In genomic region chr4:63557124-63558059, GRCm38 (mm10) we compare ENCODE assay signal across 8 mouse cellular contexts. TPM values are rescaled to one million over a fixed set of nuclear protein-coding genes. Genes with fewer than 3 reads are reported as not detected.
A peak's percentile ranks its signal among the peaks of the same experiment; 100 is the strongest.
DNase-seq lines count a peak whose midpoint lies in the region; ATAC-seq and TF ChIP-seq lines count a peak whose summit lies in the region.

No protein-coding gene starts in this region.

- peak overlapping the region; percentile 84 for H3K27ac ChIP-seq in brown adipose tissue, adult 24 weeks (replicated peaks; ENCODE audit: low read depth, low read length)
- H3K27ac ChIP-seq in hindbrain, postnatal 0 days = no peak overlapping the region
- peak overlapping the region; percentile 15; the same call in 1 of the 2 replicates for H3K27ac ChIP-seq in liver, embryonic 13.5 days
- peak overlapping the region; percentile 6; the same call in 1 of the 2 replicates for H3K27ac ChIP-seq in stomach, embryonic 15.5 days

- TF ChIP-seq POLR2A in lung, adult 2 months (IDR thresholded peaks at IDR 0.05; ENCODE audit: borderline replicate concordance, extremely low read depth, low read depth, low read length) = peak; percentile 39; the same call in 1 of the 2 replicates

- no peaks in the 10 kb centered on the region for H3K9me3 ChIP-seq in hindbrain, postnatal 0 days (ENCODE audit: low read length)
- H3K9me3 ChIP-seq in liver, embryonic 13.5 days (replicated peaks) = no peaks in the 10 kb centered on the region
- H3K9me3 ChIP-seq in stomach, embryonic 15.5 days = no peaks in the 10 kb centered on the region

- no peak for DNase-seq in lung, adult 2 months
- DNase-seq in lung, postnatal 25 days (ENCODE audit: low spot score) = no peak
- no peak for DNase-seq in hindbrain, postnatal 0 days (ENCODE audit: low spot score)
- no peak for DNase-seq in liver, embryonic 13.5 days
- no peak for DNase-seq in cerebellum, postnatal 10 days
- no peak for DNase-seq in ovary, postnatal 14 days (ENCODE audit: low spot score)

- peak overlapping the region; percentile 93 for H3K4me2 ChIP-seq in hindbrain, postnatal 0 days (ENCODE audit: low read depth, low read length)
- H3K4me2 ChIP-seq in liver, embryonic 13.5 days = peak overlapping the region; percentile 85
- H3K4me2 ChIP-seq in stomach, embryonic 15.5 days = peak overlapping the region; percentile 87

- peaks cover 14% of the 10 kb centered on the region for H3K4me1 ChIP-seq in lung, adult 2 months (ENCODE audit: control insufficient read depth, insufficient read depth, low read length)
- peaks cover 15% of the 10 kb centered on the region for H3K4me1 ChIP-seq in brown adipose tissue, adult 24 weeks (ENCODE audit: control insufficient read depth, insufficient read depth, insufficient read length, low read length)
- H3K4me1 ChIP-seq in hindbrain, postnatal 0 days (ENCODE audit: insufficient read depth, low read length) = no peaks in the 10 kb centered on the region; the same call in 1 of the 2 replicates
- peaks cover 72% of the 10 kb centered on the region for H3K4me1 ChIP-seq in liver, embryonic 13.5 days (replicated peaks)
- peaks cover 39% of the 10 kb centered on the region for H3K4me1 ChIP-seq in stomach, embryonic 15.5 days

- H3K4me3 ChIP-seq in lung, adult 2 months (replicated peaks; ENCODE audit: extremely low read depth, low read depth, low read length) = no peak overlapping the region
- no peak overlapping the region; the same call in 1 of the 2 replicates for H3K4me3 ChIP-seq in brown adipose tissue, adult 24 weeks (ENCODE audit: insufficient read depth, low read depth, low read length)
- H3K4me3 ChIP-seq in hindbrain, postnatal 0 days (ENCODE audit: low read length) = no peak overlapping the region
- H3K4me3 ChIP-seq in liver, embryonic 13.5 days (replicated peaks) = peak overlapping the region; percentile 74
- peak overlapping the region; percentile 75; the same call in 1 of the 2 replicates for H3K4me3 ChIP-seq in stomach, embryonic 15.5 days (replicated peaks)

- 47% methylated on average over 16 of the region's 16 CpGs for WGBS in lung, adult 2 months
- WGBS in hindbrain, postnatal 0 days = 33% methylated on average over 16 of the region's 16 CpGs
- 33% methylated on average over 16 of the region's 16 CpGs for WGBS in liver, embryonic 13.5 days (ENCODE audit: insufficient replicate concordance)
- WGBS in stomach, embryonic 15.5 days = 40% methylated on average over 16 of the region's 16 CpGs

- no peak for TF ChIP-seq CTCF in lung, adult 2 months (IDR thresholded peaks at IDR 0.05; ENCODE audit: insufficient read depth, low read length)
- no peak for TF ChIP-seq CTCF in hindbrain, postnatal 0 days (IDR thresholded peaks at IDR 0.05; ENCODE audit: low read depth)

- H3K27me3 ChIP-seq in hindbrain, postnatal 0 days (ENCODE audit: insufficient read depth, low read length) = no peaks in the 10 kb centered on the region
- no peaks in the 10 kb centered on the region for H3K27me3 ChIP-seq in liver, embryonic 13.5 days
- H3K27me3 ChIP-seq in stomach, embryonic 15.5 days (replicated peaks) = no peaks in the 10 kb centered on the region

- no peak for ATAC-seq in hindbrain, postnatal 0 days
- ATAC-seq in liver, embryonic 13.5 days (ENCODE audit: low read depth) = no peak
- ATAC-seq in stomach, embryonic 15.5 days (ENCODE audit: insufficient read depth, low FRiP score, low read depth) = no peak

- H3K9ac ChIP-seq in hindbrain, postnatal 0 days (replicated peaks; ENCODE audit: low read length) = 0 out of 2 replicates have a peak overlapping the region, but pooled peaks have one; percentile 59
- H3K9ac ChIP-seq in liver, embryonic 13.5 days = peak overlapping the region; percentile 84
- H3K9ac ChIP-seq in stomach, embryonic 15.5 days = no peak overlapping the region

- H3K36me3 ChIP-seq in hindbrain, postnatal 0 days (ENCODE audit: insufficient read depth, low read length) = peaks cover 8% of the 10 kb centered on the region
- H3K36me3 ChIP-seq in liver, embryonic 13.5 days = peaks cover 8% of the 10 kb centered on the region
- peaks cover 7% of the 10 kb centered on the region; the same call in 1 of the 2 replicates for H3K36me3 ChIP-seq in stomach, embryonic 15.5 days

RNA-seq across cellular contexts. Expression of gene Tmem268, which starts 1.2 kb away (rescaled TPM):
- polyA plus RNA-seq in lung, adult 2 months (2012; rRNA removed) = 11.2 and 15.2 TPM in 2 replicates
- polyA plus RNA-seq in brown adipose tissue, adult 24 weeks (2012; ENCODE audit: insufficient read depth, insufficient read length, missing spikeins) = 13.4 and 16.4 TPM in 2 replicates
- 3.2 and 7.9 TPM in 2 replicates for total RNA-seq in hindbrain, postnatal 0 days (2014; rRNA removed)
- polyA plus RNA-seq in hindbrain, postnatal 0 days (2015; fragmentation: Nextera tagmentation; extraction: Ambion mirVana) = 3.9 and 4.1 TPM in 2 replicates
- polyA plus RNA-seq in liver, embryonic 13.5 days (2015; fragmentation: Nextera tagmentation; extraction: Ambion mirVana) = 6.4 and 7.9 TPM in 2 replicates
- 8.2 and 8.3 TPM in 2 replicates for polyA plus RNA-seq in stomach, embryonic 15.5 days (2015; fragmentation: Nextera tagmentation; extraction: Ambion mirVana)

RNA-seq across cellular contexts. Expression of gene Atp6v1g1, which starts 12.8 kb away (rescaled TPM):
- 48.3 and 56.6 TPM in 2 replicates for polyA plus RNA-seq in lung, adult 2 months (2012; rRNA removed)
- polyA plus RNA-seq in brown adipose tissue, adult 24 weeks (2012; ENCODE audit: insufficient read depth, insufficient read length, missing spikeins) = 179 and 197 TPM in 2 replicates
- 125 and 136 TPM in 2 replicates for total RNA-seq in hindbrain, postnatal 0 days (2014; rRNA removed)
- 357 and 367 TPM in 2 replicates for polyA plus RNA-seq in hindbrain, postnatal 0 days (2015; fragmentation: Nextera tagmentation; extraction: Ambion mirVana)
- 125 and 135 TPM in 2 replicates for polyA plus RNA-seq in liver, embryonic 13.5 days (2015; fragmentation: Nextera tagmentation; extraction: Ambion mirVana)
- polyA plus RNA-seq in stomach, embryonic 15.5 days (2015; fragmentation: Nextera tagmentation; extraction: Ambion mirVana) = 248 and 268 TPM in 2 replicates

RNA-seq across cellular contexts. Expression of gene Gm11213, which starts 47.7 kb away (rescaled TPM):
- polyA plus RNA-seq in lung, adult 2 months (2012; rRNA removed) = not detected in 2 replicates
- not detected in 2 replicates for polyA plus RNA-seq in brown adipose tissue, adult 24 weeks (2012; ENCODE audit: insufficient read depth, insufficient read length, missing spikeins)
- not detected in 2 replicates for total RNA-seq in hindbrain, postnatal 0 days (2014; rRNA removed)
- polyA plus RNA-seq in hindbrain, postnatal 0 days (2015; fragmentation: Nextera tagmentation; extraction: Ambion mirVana) = not detected in 2 replicates
- polyA plus RNA-seq in liver, embryonic 13.5 days (2015; fragmentation: Nextera tagmentation; extraction: Ambion mirVana) = not detected in 2 replicates
- polyA plus RNA-seq in stomach, embryonic 15.5 days (2015; fragmentation: Nextera tagmentation; extraction: Ambion mirVana) = not detected in 2 replicates

Comparison
In these comparisons a context has a peak if more than half of its experiments do, and no peak if none do; other contexts are left out.
1. H3K4me3 ChIP-seq: peak in liver, embryonic 13.5 days (single experiment) and stomach, embryonic 15.5 days (single experiment); none in lung, adult 2 months (single experiment), brown adipose tissue, adult 24 weeks (single experiment) and hindbrain, postnatal 0 days (single experiment).
2. Peak in every context shown above with its lines, with median percentiles within 50 percentile points of each other: H3K4me2 ChIP-seq.